Mouse (Mus musculus) layer of hippocampus, adult 2 months (tissue): ENCODE results near the gene Epha4. TPM values are rescaled to one million over a fixed set of nuclear protein-coding genes. Genes with fewer than 3 reads are reported as not detected.

ENCODE experiments used
- DNase-seq, 2 experiments: peaks; one replicate each; pipeline ENCODE4 v3.0.0; 2022; ENCODE audit warnings: low spot score in 2 of 2
- H3K27ac ChIP-seq: fragments of 200-600 bp; 2 replicates; pipeline ENCODE4 v1.8.1; 2022
- H3K4me3 ChIP-seq: fragments of 200-600 bp; 2 replicates; pipeline ENCODE4 v1.8.1; 2022; ENCODE audit warnings: mild to moderate bottlenecking
- CTCF ChIP-seq: fragments of 200-600 bp; conservative IDR thresholded peaks from 2 replicates; pipeline ENCODE4 v1.8.1; 2022; ENCODE audit warnings: antibody characterized with exemption, mild to moderate bottlenecking, moderate library complexity
- total RNA-seq, 2 experiments: library from RNA; stranded (reverse); gene quantifications; 2 replicates each; pipeline ENCODE4 v1.2.3; 2021

Gene Epha4
- total RNA-seq, 2 experiments from 2014 or later = 334 to 340 TPM

GRCm38 (mm10) chr1:77441987-77442386, 72.9 kb downstream of the Epha4 start:
- TF ChIP-seq CTCF = no peak
- no peak overlapping the region for H3K4me3 ChIP-seq
- H3K27ac ChIP-seq = peak overlapping the region; percentile 52
- DNase-seq = no peak

GRCm38 (mm10) chr1:77441401-77441800, 73.5 kb downstream of the Epha4 start:
- TF ChIP-seq CTCF = no peak
- H3K27ac ChIP-seq = peak overlapping the region; percentile 52
- no peak for DNase-seq
- H3K4me3 ChIP-seq = no peak overlapping the region

- DNase-seq = no peak
- Histone ChIP-seq H3K4me3 (no peak overlapping the region), H3K27ac (peak overlapping the region; percentile 29; the same call in 1 of the 2 replicates)
- TF ChIP-seq CTCF = no peak
Observed at GRCm38 (mm10) chr1:77440512-77440911, 74.4 kb downstream of the Epha4 start.

- DNase-seq = no peak
- no peak for TF ChIP-seq CTCF
- Histone ChIP-seq H3K27ac (no peak overlapping the region), H3K4me3 (no peak overlapping the region)
Observed at GRCm38 (mm10) chr1:77439383-77440074, 75.4 kb downstream of the Epha4 start.

- H3K4me3 ChIP-seq = no peak overlapping the region
- 0 out of 2 replicates have a peak overlapping the region, but pooled peaks have one; percentile 29 for H3K27ac ChIP-seq
- no peak for DNase-seq
- no peak for TF ChIP-seq CTCF
Observed at GRCm38 (mm10) chr1:77438639-77439038, 76.2 kb downstream of the Epha4 start.

GRCm38 (mm10) chr1:77437881-77438610, 76.8 kb downstream of the Epha4 start:
- H3K4me3 ChIP-seq = no peak overlapping the region
- no peak for TF ChIP-seq CTCF
- DNase-seq = no peak
- H3K27ac ChIP-seq = 0 out of 2 replicates have a peak overlapping the region, but pooled peaks have one; percentile 29

GRCm38 (mm10) chr1:77435045-77435444, 79.8 kb downstream of the Epha4 start:
- H3K4me3 ChIP-seq = no peak overlapping the region
- no peak for TF ChIP-seq CTCF
- no peak overlapping the region for H3K27ac ChIP-seq
- DNase-seq = no peak

- H3K27ac ChIP-seq = no peak overlapping the region
- no peak for DNase-seq
- peak; percentile 56 for TF ChIP-seq CTCF
Observed at GRCm38 (mm10) chr1:77433148-77433547, 81.7 kb downstream of the Epha4 start.

GRCm38 (mm10) chr1:77432489-77432888, 82.4 kb downstream of the Epha4 start:
- no peak for TF ChIP-seq CTCF
- H3K27ac ChIP-seq = no peak overlapping the region
- H3K4me3 ChIP-seq = no peak overlapping the region
- DNase-seq = no peak

More at GRCm38 (mm10) chr1:77433148-77433547, 81.7 kb downstream of the Epha4 start:
- no peak overlapping the region for H3K4me3 ChIP-seq

- H3K27ac ChIP-seq = peak overlapping the region; percentile 1; the same call in 1 of the 2 replicates
- no peak for TF ChIP-seq CTCF
- DNase-seq = peak in 1 of 2 experiments; percentile 34
- no peak overlapping the region for H3K4me3 ChIP-seq
Observed at GRCm38 (mm10) chr1:77429174-77429573, 85.7 kb downstream of the Epha4 start.

GRCm38 (mm10) chr1:77426956-77427355, 87.9 kb downstream of the Epha4 start:
- no peak for DNase-seq
- TF ChIP-seq CTCF = no peak
- no peak overlapping the region for H3K27ac ChIP-seq
- no peak overlapping the region for H3K4me3 ChIP-seq

- H3K4me3 ChIP-seq = no peak overlapping the region
- DNase-seq = no peak
- TF ChIP-seq CTCF = no peak
- H3K27ac ChIP-seq = no peak overlapping the region
Observed at GRCm38 (mm10) chr1:77425171-77425570, 89.7 kb downstream of the Epha4 start.

GRCm38 (mm10) chr1:77421081-77421480, 93.8 kb downstream of the Epha4 start:
- DNase-seq = no peak
- Histone ChIP-seq H3K27ac (no peak overlapping the region; the same call in 1 of the 2 replicates), H3K4me3 (no peak overlapping the region)
- no peak for TF ChIP-seq CTCF
